Mouse (Mus musculus): ENCODE measurements around the gene Nmd3.

The Nmd3 gene

DNA sequence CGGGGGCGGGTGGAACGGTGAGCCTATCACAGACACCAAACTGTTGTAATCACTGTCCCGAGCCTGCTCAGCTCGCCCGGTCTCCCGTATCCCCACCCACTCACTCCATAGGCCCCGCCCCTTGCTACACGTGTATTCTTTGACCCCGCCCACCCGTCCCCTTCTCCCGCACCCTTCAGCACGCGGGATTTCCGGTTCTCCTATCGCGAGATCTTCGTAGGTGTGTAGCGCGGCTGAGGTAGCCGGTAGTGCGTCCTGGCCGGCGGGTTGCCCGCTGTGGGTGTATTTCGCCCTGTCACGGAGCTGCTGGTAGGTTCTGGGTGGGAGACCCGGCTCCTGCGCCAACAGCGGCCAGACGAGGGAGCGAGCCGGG is at the start of gene Nmd3:
TSS of gene Nmd3 (plus strand) at position 172 of the 373 bp plus-strand sequence.
- DNase-seq (ENCODE audit: low spot score), result peak; percentile 84

DNA sequence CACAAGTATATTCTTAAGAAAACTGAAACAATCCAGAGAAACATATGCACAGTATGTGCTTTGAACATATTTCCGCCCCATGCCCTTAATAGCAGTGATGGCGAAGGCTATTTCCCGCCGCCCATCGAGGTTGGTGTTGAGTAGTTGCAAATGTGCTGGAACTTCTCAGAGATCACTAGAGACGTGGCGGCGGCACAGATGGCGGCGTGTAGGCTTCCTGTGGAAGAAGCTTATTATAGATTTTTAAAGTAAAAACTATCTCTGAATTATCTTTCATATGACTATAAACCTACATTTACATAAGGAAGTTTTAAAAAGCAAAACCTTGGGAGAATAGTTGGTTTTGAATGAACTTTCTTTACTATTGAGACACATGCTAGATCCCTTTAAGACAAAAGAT is 48.4 kb upstream of the Nmd3 start:
- DNase-seq (ENCODE audit: low spot score), result no peak

DNA sequence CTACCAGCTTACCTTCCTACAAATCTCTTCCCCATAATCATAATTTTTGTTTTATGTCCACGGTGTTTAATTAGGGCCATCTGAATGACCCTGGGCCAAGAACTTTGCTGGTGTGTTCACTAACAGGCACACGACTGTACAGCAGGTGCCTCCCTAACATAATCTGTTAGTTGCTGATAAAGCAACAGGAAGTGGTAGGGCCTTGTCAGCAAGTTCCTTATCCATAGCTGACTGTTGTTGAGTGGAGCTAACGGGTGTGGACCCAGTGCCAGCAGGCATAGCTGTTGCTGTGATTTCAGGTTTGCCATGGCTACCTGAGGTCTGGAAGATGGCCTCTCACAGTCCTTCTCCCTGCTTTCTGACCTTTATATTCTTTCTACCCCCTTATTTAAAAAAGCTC is 47.6 kb upstream of the Nmd3 start:
- DNase-seq (ENCODE audit: low spot score), result no peak

- no peak for DNase-seq (ENCODE audit: low spot score)
Observed at GRCm38 (mm10) chr3:69689791-69690190, 32.0 kb upstream of the Nmd3 start.

DNA sequence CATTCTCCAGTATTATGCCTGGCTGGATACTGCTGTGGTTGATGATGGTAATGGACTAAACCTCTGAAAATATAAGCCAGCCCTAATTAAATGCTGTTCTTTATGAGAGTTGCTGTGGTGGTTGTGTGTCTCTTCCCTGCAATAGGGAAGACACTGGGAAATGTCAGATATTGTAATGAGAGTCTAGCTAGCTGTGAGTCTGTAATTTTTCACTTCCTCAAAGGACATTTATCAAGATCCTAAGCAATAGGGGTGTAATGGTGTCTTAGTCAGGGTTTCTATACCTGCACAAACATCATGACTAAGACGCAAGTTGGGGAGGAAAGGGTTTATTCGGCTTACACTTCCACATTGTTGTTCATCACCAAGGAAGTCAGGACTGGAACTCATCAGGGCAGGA is 30.8 kb upstream of the Nmd3 start:
- no peak for DNase-seq (ENCODE audit: low spot score)

GRCm38 (mm10) chr3:69699851-69700500 is 21.8 kb upstream of the Nmd3 start:
- DNase-seq (ENCODE audit: low spot score), result no peak

- no peak for DNase-seq (ENCODE audit: low spot score)
Observed at GRCm38 (mm10) chr3:69701905-69702304, 19.9 kb upstream of the Nmd3 start.

GRCm38 (mm10) chr3:69702421-69702820 is 19.4 kb upstream of the Nmd3 start:
- DNase-seq (ENCODE audit: low spot score), result no peak

DNA sequence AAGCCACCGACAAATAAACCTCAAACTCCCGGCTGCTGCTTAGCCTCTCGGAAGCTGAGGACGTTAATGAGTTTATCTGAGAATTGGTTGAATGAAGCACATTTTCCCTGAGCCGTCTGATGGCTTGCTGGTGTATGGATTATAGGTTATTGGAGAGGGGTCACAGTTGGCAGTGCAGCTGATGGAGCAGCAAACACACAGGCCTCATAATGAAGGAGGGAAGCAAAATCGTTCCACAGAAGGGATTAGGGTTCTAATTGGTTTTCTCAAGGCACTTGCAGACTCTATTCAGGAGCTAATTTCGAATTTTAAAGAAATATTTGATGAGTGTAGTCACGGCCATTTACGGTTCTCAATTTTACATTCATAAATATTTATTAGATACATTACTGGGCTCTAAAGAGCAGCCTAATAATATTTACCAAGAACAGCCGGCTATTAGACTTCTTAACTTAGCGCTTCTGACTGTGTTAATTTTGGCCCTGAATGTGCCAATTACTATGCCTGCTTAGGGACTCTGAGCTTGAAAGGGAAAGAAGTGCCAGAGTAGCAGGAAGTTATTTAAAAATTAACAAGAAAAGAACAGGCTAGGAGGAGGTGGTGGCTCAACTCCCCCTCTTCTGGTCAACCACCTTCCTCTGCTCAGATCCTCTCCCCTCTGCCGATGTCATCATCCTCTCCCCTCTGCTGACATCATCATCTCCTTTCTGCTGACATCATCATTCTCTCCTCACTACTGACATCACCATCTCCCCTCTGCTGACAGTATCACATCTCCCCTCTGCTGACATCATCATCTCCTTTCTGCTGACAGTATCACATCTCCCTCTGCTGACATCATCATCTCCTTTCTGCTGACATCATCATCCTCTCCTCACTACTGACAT is 12.5 kb upstream of the Nmd3 start:
- DNase-seq (ENCODE audit: low spot score), result no peak

DNA sequence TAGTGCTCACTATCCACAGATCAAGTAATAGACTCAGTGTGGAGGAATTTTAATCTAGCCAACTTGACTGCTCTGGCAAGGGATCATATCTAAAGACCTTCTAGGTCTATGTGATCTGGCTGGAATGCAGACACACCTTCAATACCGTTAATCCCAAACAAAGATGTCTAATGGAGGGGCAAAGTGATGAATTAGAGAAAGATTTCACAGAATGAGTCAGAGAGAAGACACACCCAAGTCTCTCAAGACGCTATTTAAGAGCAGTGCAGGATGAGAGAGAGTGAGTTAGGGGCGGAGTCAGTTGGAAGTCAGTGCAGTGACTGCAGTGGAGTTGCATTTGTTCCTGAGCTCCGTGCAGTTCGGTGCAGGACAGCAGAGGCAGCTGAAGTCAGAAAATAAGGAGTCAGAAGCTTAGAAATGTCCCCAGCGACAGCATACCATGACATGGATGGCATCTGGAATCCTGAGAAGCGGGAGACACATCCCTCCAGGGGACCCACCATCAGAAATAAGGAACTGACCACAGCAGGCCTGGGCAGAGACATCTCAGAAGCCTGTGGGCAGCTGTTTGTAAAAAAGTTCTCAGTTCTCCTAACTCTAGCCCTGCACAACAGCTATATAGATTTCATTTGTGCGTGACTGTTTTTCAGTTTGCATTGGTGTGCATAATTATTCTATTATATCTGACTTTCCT is 9.7 kb upstream of the Nmd3 start:
- DNase-seq (ENCODE audit: low spot score), result no peak

- no peak for DNase-seq (ENCODE audit: low spot score)
Observed at GRCm38 (mm10) chr3:69717476-69717875, 4.3 kb upstream of the Nmd3 start.

GRCm38 (mm10) chr3:69722187-69722867 is 542 bp downstream of the Nmd3 start:
- peak; percentile 6 for DNase-seq (ENCODE audit: low spot score)

- no peak for DNase-seq (ENCODE audit: low spot score)
Observed at GRCm38 (mm10) chr3:69723161-69723560, 1.4 kb downstream of the Nmd3 start.

DNA sequence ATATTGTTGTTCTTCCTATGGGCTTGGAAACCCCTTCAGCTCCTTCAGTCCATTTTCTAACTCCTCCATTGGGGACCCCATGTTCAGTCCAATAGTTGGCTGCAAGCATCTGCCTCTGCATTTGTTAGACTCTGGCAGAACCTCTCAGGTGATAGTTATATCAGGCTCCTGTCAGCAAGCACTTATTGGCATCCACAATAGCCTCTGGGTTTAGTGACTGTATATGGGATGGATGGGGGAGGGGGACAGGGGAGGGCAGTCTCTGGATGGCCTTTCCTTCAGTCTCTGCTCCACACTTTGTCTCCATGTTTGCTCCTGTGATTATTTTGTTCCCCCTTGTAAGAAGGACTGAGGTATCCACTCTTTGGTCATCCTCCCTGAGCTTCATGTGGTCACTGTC is 9.1 kb downstream of the Nmd3 start:
- DNase-seq (ENCODE audit: low spot score), result no peak

DNA sequence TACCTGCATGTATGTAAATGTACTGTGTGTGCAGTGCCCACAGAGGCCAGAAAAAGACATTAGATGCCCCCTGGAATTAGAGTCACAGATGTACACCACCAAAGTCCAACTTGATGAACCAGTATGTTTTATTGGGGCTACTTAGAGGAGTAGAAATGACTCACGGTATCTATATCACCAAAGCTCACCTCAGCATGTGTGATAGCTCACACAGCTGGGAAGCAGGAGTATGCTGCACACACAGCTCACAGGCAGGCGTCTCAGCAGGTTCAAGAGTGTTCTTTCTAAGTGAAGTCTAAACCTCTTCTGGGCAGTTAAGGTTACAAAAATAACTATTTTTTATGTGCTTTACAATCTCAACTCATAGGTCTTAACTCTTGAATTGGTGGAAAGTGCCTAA is 12.2 kb downstream of the Nmd3 start:
- no peak for DNase-seq (ENCODE audit: low spot score)

DNA sequence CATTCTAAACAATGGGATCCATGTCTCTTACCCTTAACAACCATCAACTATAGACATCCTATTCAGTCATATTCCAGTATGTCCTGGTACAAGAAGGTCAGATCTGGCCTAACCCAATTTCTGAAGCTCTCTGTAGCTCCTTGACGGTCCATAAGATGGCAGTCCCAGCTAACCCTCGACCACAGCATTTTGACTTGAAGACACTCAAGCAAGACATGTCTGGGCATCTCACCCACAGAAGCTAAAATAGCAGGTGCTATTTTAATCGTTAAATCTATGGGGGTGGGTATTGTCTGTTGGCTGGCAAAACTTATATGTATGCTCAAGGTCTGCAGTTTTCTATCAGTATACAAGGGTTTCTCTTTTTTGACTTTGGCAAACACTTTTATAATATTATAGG is 33.4 kb downstream of the Nmd3 start:
- no peak for DNase-seq (ENCODE audit: low spot score)

GRCm38 (mm10) chr3:69755968-69756367 is 34.2 kb downstream of the Nmd3 start:
- DNase-seq (ENCODE audit: low spot score), result no peak

DNA sequence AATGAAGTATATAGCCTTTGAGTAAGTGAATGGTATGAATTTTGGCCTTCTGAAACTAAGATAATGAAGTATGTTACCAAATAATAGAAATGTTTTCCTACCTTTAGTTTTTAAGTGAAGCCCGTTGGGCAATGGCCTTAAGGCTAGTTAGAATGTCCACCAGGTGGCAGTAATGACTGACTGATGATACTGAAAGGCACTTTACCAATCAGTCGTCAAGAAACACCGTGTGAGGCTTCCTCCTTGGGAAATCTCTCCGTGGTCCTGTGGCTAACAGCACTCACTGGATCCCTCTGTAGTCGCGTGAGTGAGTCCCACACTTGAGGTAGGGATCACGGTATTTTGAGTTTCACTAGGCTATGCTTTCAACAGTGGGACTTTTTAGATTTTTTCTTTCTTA is 34.7 kb downstream of the Nmd3 start:
- DNase-seq (ENCODE audit: low spot score), result peak; percentile 57

DNA sequence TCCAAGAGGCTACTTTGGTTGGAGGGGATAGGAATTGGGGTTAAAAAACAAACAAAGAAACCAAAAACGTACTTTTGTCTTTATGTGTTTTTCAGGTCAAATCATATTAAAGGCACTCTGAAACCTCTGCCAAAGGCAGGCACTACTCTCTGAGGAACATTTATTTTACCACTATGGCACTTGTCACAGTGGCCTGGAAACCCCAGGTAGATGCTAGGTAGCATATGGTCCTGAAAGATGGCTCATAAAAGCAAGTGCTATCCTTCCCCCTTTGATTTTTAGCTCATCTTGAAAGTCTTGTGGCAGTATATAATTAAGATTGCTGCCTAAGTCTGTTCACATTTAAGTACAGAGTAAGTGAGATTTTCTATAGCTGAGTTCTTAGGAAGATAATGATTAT is 35.7 kb downstream of the Nmd3 start:
- DNase-seq (ENCODE audit: low spot score), result no peak

- no peak for DNase-seq (ENCODE audit: low spot score)
Observed at GRCm38 (mm10) chr3:69760081-69760480, 38.3 kb downstream of the Nmd3 start.

DNA sequence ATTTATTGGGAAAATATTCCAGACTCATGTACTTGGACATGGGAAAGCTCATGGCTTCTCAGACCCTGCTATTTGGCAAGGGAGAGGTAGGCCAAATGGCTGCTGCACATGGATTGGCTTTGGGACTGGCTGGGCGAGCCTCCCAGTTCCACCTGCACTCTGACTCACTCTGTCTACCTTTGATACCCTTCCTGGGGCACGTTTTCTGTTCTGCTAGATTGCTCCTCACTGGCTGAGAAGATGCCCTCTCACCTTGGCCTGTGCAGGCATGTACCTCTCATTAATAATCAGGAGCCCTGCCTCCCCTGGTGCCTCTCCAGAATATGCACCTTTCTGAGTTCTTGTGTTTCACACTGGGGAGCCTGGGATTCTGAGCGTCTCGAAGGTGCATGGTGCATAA is 39.4 kb downstream of the Nmd3 start:
- no peak for DNase-seq (ENCODE audit: low spot score)

- no peak for DNase-seq (ENCODE audit: low spot score)
Observed at GRCm38 (mm10) chr3:69762838-69763368, 41.1 kb downstream of the Nmd3 start.
